Mouse (Mus musculus): ENCODE results near the gene Banp.

Banp gene

DNA sequence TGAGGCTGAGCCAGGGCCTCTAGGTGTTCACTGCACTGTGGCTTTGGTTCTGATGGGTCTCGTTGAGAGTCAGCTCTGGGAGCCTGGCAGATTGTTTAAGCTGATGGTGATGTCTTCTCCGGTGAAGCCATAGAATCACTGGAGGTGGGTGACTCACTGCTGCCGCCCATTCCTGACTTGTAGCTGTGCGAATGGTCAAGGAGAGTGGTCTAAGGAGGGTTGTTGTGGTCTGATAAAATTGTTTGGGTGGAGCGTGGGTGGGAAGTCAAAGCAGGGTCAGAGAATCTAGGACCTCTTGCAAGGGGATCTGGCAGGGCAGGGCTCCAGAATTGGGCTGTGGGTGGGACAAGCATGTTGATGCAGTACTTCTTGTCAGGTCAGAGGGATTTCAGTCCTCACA, 61.1 kb downstream of the Banp start:
- in situ Hi-C loops (cut with MseI, MboI) = no loop called here

- in situ Hi-C loops (cut with MseI, MboI) = no loop called here
Observed at GRCm38 (mm10) chr8:122011066-122011588, 61.6 kb downstream of the Banp start.

DNA sequence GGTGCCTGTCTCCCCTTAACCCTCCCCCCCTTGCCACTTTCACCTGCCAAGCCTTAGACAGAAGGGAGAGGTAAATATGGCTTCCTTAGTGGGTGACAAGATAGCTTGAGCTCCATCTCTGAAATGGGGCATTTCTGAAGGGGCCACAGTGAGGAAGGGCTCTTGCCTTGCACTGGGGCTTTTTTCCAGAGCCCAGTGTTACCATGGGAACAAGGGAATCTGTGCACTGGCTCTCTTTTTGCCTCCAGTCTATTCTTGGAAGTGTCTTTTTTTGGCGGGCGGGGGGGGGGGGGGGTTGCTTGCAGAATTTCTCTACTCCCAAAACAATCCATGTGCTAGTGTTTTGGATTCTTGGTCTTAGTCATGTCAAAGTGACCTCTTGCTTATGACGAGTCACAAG, 65.1 kb downstream of the Banp start:
- in situ Hi-C loops (cut with MseI, MboI) = no loop called here

GRCm38 (mm10) chr8:122018046-122018831, 68.7 kb downstream of the Banp start:
- in situ Hi-C loops (cut with MseI, MboI) = no loop called here

- in situ Hi-C loops (cut with MseI, MboI) = no loop called here
Observed at GRCm38 (mm10) chr8:122019162-122019561, 69.6 kb downstream of the Banp start.

- in situ Hi-C loops (cut with MseI, MboI) = no loop called here
Observed at GRCm38 (mm10) chr8:122020050-122020771, 70.7 kb downstream of the Banp start.

GRCm38 (mm10) chr8:122021725-122022124, 72.2 kb downstream of the Banp start:
- in situ Hi-C loops (cut with MseI, MboI) = no loop called here

- in situ Hi-C loops (cut with MseI, MboI) = no loop called here
Observed at GRCm38 (mm10) chr8:122022274-122022673, 72.7 kb downstream of the Banp start.

DNA sequence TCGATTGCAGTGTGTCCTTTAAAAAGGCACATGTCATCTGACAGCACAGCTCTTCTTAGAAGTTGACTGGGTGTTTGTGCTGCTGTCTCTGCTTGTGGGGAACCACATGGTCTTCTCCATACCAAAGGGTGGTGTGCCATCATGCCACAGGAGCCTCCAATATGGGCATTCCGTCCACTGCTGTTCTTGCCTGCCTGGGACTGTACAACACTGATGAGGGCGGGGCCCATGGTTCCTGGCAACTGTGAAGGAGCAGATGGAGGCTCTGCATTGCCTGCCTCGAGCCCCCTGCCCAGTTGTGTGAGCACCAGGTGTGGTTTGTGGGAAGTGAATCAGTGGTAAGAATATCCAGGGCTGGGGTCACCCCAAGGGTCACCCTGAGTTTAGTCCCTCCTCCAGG, 73.2 kb downstream of the Banp start:
- in situ Hi-C loops (cut with MseI, MboI) = no loop called here

DNA sequence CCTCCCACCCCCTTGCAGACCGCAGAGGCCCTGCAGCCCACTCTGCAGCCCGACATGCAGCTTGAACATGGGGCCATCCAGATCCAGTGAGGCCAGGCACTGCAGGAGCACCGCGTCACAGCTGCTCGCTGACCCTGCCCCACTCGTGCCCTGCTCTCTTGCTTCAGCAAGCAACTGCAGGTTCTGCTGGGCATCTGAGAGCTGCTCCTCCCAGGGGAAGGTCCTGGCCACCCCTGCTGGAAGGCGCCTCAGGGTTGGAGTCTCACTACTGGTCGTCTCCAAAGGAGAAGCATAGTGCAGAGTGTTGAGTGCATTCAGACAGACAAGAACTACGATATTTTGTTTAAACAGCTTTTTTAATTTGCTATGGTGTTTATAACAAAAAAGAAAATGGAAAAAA, 76.0 kb downstream of the Banp start:
- in situ Hi-C loops (cut with MseI, MboI) = no loop called here

- in situ Hi-C loops (cut with MseI, MboI) = no loop called here
Observed at GRCm38 (mm10) chr8:122028116-122028515, 78.6 kb downstream of the Banp start.

- in situ Hi-C loops (cut with MseI, MboI) = no loop called here
Observed at GRCm38 (mm10) chr8:122030965-122031364, 81.4 kb downstream of the Banp start.

- in situ Hi-C loops (cut with MseI, MboI) = no loop called here
Observed at GRCm38 (mm10) chr8:122032741-122033140, 83.2 kb downstream of the Banp start.

DNA sequence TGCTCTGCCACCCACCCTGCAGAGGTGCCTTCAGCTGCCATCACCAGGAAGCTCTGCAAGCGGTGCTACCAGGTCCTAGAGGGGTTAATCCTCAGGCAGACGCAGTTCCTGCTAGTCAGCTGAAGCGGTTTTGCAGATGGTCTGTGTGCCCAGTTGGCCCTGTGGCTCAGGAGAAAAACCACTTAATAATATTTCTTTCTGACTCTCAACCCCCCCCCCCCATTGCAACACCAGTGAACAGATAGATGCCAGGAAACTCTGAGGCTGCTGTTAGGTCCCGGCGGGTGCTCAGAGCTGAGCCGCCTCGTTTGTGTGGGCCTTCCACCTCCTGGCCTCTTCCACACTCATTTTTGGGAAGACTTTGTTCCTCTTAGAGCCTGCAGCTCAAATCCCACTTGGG, 86.0 kb downstream of the Banp start:
- in situ Hi-C loops (cut with MseI, MboI) = no loop called here

GRCm38 (mm10) chr8:122036325-122036724, 86.8 kb downstream of the Banp start:
- in situ Hi-C loops (cut with MseI, MboI) = no loop called here

- in situ Hi-C loops (cut with MseI, MboI) = no loop called here
Observed at GRCm38 (mm10) chr8:122037279-122037678, 87.7 kb downstream of the Banp start.

DNA sequence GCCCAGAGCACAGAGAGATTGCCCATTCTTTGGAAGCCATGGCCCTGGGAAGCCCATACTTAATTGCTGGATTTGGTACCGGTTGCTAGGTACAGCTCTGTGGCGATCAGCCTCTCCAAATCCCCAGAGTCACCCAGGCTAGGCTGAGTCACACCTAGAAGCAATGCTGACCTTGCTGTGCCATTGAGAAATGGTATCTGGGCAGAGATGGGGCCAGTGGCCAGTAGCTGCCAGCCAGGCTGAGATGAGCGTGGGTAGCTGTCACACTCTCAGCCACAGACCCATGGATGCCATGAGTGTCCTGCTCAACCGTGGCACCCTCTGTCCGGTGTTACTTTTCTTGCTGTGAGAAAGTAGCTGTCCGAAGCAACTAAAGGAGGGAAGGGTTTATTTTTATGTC, 88.5 kb downstream of the Banp start:
- in situ Hi-C loops (cut with MseI, MboI) = no loop called here

DNA sequence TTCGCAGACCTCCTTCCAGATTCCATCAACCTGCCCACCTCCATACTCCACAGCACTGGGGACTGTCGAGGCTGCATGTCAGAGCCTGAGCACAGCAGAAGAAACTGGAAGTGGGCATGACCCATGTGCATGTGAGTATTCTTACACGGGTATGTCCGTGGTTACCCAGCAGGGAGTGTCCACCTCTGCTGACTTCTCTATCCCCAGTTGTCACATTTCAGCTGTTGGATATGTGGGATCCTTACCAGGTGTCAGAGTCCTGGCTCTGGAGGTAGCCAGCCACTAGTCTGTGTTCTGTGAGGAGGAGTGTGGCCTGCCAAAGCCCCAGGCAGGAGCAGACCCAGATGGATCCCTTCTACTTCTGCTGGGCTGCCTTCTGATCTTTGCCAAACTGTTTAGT, 89.9 kb downstream of the Banp start:
- in situ Hi-C loops (cut with MseI, MboI) = no loop called here

DNA sequence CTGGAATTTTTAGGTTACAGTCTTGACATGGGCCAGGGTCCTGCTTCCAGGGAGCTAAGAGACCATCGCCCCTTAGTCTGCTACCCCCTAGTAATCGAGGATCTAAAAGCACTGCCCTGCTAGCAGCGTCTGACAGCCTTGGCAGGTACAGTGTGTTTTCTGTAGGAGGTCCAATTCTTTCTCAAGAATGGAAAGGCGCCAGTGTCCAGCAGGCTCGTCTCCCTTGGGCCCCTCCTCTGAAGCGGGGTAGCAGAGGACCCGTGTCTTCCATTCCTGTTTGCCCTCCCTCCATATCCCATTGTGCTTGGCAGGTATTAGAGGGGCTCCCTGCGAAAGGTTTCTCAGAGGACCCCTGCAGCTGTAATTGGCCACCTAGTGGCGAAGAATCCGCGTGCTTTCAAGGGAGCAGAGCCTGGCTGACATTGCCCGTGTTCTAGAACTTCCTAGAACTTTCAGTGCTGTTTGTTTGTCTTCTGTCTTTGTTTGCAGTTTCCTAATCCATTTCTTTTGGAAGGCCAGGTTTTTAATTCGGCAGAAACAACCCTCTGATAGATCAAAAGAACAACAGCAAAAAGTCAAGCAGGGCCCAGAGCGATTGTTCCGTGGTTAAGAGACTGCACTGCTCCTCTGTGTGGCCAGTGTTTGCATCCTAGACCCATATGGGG, 97.8 kb downstream of the Banp start:
- in situ Hi-C loops (cut with MseI, MboI) = no loop called here

- in situ Hi-C loops (cut with MseI, MboI) = no loop called here
Observed at GRCm38 (mm10) chr8:122049266-122049665, 99.7 kb downstream of the Banp start.

- in situ Hi-C loops (cut with MseI, MboI) = no loop called here
Observed at GRCm38 (mm10) chr8:122049923-122050322, 100.4 kb downstream of the Banp start.

DNA sequence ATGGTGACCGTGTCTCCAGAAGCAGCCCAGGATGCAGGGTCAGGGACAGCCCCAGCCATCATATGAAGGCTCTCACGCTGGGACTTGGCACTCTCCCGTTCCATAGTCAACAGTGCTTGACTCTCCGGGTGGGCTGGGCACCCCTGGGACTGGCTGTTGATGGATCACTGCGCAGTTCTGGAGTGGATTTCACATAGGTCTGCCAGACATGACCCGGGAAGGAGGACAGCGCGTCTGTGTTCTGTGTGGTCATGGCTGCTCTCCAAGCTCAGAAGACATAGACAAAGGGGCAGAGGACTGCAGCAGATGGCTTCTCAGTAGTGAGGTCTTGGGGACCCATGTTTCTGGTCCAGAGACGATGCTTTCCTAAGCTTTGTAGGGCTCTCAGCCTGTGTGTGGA, 101.1 kb downstream of the Banp start:
- in situ Hi-C loops (cut with MseI, MboI) = no loop called here
